Mouse (Mus musculus) T-helper 1 cell (primary cell): ENCODE measurements around the gene Vmn1r184.
"Not testable (repeated sequence)": the region's sequence is repeated elsewhere in the genome, so short reads cannot be mapped to it uniquely, and the experiment has no call there.

Source experiments
- in situ Hi-C: fragments of 300-600 bp; cut with MboI, MseI; formaldehyde crosslinking; loops from one replicate; pipeline ENCODE4 v1.15.1; 2025; ENCODE audit warnings: high pct_unique_total_duplicates

Vmn1r184 gene

GRCm38 (mm10) chr7:26260034-26260433, at the start of gene Vmn1r184:
Vmn1r184 (plus strand) TSS chr7:26260334.
- in situ Hi-C loops: not testable (repeated sequence)

- in situ Hi-C loops: loop anchor here (5.0 kb wide), 1 partner anchor 529 kb away; no protein-coding TSS in a partner anchor
Measured at GRCm38 (mm10) chr7:26303429-26304166, 43.5 kb downstream of the Vmn1r184 start.

- in situ Hi-C loops: not testable (repeated sequence)
Measured at GRCm38 (mm10) chr7:26306926-26307325, 46.8 kb downstream of the Vmn1r184 start, which contains the start of gene Cyp2a4. Cyp2a4 (plus strand) TSS chr7:26307169.

GRCm38 (mm10) chr7:26311786-26312185, 51.7 kb downstream of the Vmn1r184 start:
- in situ Hi-C loops: not testable (repeated sequence)

GRCm38 (mm10) chr7:26315194-26315593, 55.1 kb downstream of the Vmn1r184 start:
- in situ Hi-C loops: loop anchor here (5.0 kb wide), 1 partner anchor 637 kb away; no protein-coding TSS in a partner anchor

GRCm38 (mm10) chr7:26315809-26316208, 55.7 kb downstream of the Vmn1r184 start:
- in situ Hi-C loops: loop anchor here (5.0 kb wide), 1 partner anchor 636 kb away; no protein-coding TSS in a partner anchor
